Mouse (Mus musculus) CH12.LX (cell line): ENCODE data around the gene Asap3. TPM values are rescaled to one million over a fixed set of nuclear protein-coding genes. Genes with fewer than 3 reads are reported as not detected.

ENCODE experiments used
- DNase-seq: peaks from one replicate; pipeline ENCODE4 v3.0.0-alpha.2; 2013; ENCODE audit errors: extremely low read depth
- H3K27ac ChIP-seq: 2 replicates; pipeline ENCODE4 v1.5.1; 2012; ENCODE audit warnings: low read depth, mild to moderate bottlenecking, control low read depth, moderate library complexity; ENCODE audit not compliant: insufficient read depth
- H3K27me3 ChIP-seq: replicated peaks from 2 replicates; pipeline ENCODE3; 2012; ENCODE audit warnings: inconsistent platforms
- H3K36me3 ChIP-seq, 2 experiments: replicated peaks in 1 of 2; 2 replicates each; pipeline versions ENCODE3 to v1.6.1; 2012; ENCODE audit warnings: inconsistent platforms in 1 of 2, low read length in 1 of 2, mild to moderate bottlenecking in 1 of 2, mixed read lengths in 1 of 2, moderate library complexity in 1 of 2; ENCODE audit not compliant: control insufficient read depth in 1 of 2, insufficient read depth in 1 of 2
- H3K4me1 ChIP-seq, 2 experiments: 2 replicates each; pipeline ENCODE4 v1.6.1; 2012; ENCODE audit warnings: inconsistent platforms in 1 of 2, moderate library complexity in 1 of 2; ENCODE audit not compliant: insufficient read depth in 2 of 2, control insufficient read depth in 1 of 2
- H3K4me2 ChIP-seq: 2 replicates; pipeline ENCODE4 v1.6.1; 2012; ENCODE audit warnings: low read depth, mild to moderate bottlenecking, control low read depth; ENCODE audit not compliant: poor library complexity, insufficient read depth, severe bottlenecking
- H3K4me3 ChIP-seq, 3 experiments: fragments of 150-350 bp in 1 of 3; sonication (generic) in 1 of 3; replicated peaks in 1 of 3; 2 replicates each; pipeline versions ENCODE3 to v1.5.1; 2011 to 2012; ENCODE audit warnings: low read depth in 2 of 3, low read length in 2 of 3, mild to moderate bottlenecking in 2 of 3, moderate library complexity in 2 of 3, control low read depth in 1 of 3, improper control_type of control experiment in 1 of 3, inconsistent platforms in 1 of 3, mixed read lengths in 1 of 3; ENCODE audit not compliant: poor library complexity in 1 of 3
- H3K79me2 ChIP-seq: replicated peaks from 2 replicates; pipeline ENCODE4 v1.6.1; 2012; ENCODE audit warnings: mild to moderate bottlenecking, moderate library complexity; ENCODE audit not compliant: control insufficient read depth, poor library complexity, insufficient read depth, severe bottlenecking; ENCODE audit errors: extremely low read depth
- H3K9ac ChIP-seq: 2 replicates; pipeline ENCODE4 v1.6.1; 2012; ENCODE audit warnings: low read depth, mild to moderate bottlenecking, control low read depth, moderate library complexity; ENCODE audit not compliant: insufficient read depth
- H3K9me3 ChIP-seq: replicated peaks from 2 replicates; pipeline ENCODE3; 2012; ENCODE audit warnings: low read length, inconsistent platforms, mixed read lengths
- BHLHE40 ChIP-seq: IDR thresholded peaks from 2 replicates; pipeline ENCODE4 v1.6.1; 2011; ENCODE audit warnings: mild to moderate bottlenecking, low read depth, low read length, improper control_type of control experiment
- E2F4 ChIP-seq: IDR thresholded peaks from 2 replicates; pipeline ENCODE4 v1.6.1; 2011; ENCODE audit warnings: low read depth, low read length, improper control_type of control experiment; ENCODE audit not compliant: insufficient replicate concordance
- ELF1 ChIP-seq: IDR thresholded peaks from 2 replicates; pipeline ENCODE4 v1.6.1; 2014; ENCODE audit warnings: low read depth, mild to moderate bottlenecking, inconsistent platforms, low read length, improper control_type of control experiment
- ETS1 ChIP-seq: conservative IDR thresholded peaks from 2 replicates; pipeline ENCODE4 v1.6.1; 2012; ENCODE audit warnings: low read depth, mild to moderate bottlenecking, inconsistent platforms, low read length, improper control_type of control experiment, moderate library complexity
- IRF4 ChIP-seq: IDR thresholded peaks from 2 replicates; pipeline ENCODE4 v1.6.1; 2014; ENCODE audit warnings: low read depth, mild to moderate bottlenecking, inconsistent platforms, low read length, improper control_type of control experiment
- JUND ChIP-seq: conservative IDR thresholded peaks from 2 replicates; pipeline ENCODE4 v1.6.1; 2011; ENCODE audit warnings: low read depth, low read length, improper control_type of control experiment
- MAX ChIP-seq: IDR thresholded peaks from 2 replicates; pipeline ENCODE4 v1.6.1; 2011; ENCODE audit warnings: low read length, improper control_type of control experiment
- MAZ ChIP-seq: IDR thresholded peaks from 2 replicates; pipeline ENCODE4 v1.6.1; 2012; ENCODE audit warnings: low read depth, mild to moderate bottlenecking, inconsistent platforms, low read length, improper control_type of control experiment, moderate library complexity
- MEF2A ChIP-seq: IDR thresholded peaks from 2 replicates; pipeline ENCODE4 v1.6.1; 2014; ENCODE audit warnings: low read depth, mild to moderate bottlenecking, inconsistent platforms, low read length, improper control_type of control experiment, borderline replicate concordance
- MXI1 ChIP-seq: IDR thresholded peaks from 2 replicates; pipeline ENCODE4 v1.6.1; 2011; ENCODE audit warnings: mild to moderate bottlenecking, low read depth, low read length, improper control_type of control experiment
- MYC ChIP-seq: IDR thresholded peaks from 2 replicates; pipeline ENCODE4 v1.6.1; 2011; ENCODE audit warnings: low read depth, mild to moderate bottlenecking, improper control_type of control experiment, low read length
- NELFE ChIP-seq: IDR thresholded peaks from 2 replicates; pipeline ENCODE4 v1.6.1; 2011; ENCODE audit warnings: low read depth, low read length, improper control_type of control experiment
- NRF1 ChIP-seq: IDR thresholded peaks from 2 replicates; pipeline ENCODE4 v1.6.1; 2014; ENCODE audit warnings: low read depth, mild to moderate bottlenecking, inconsistent platforms, low read length, improper control_type of control experiment, moderate library complexity
- PAX5 ChIP-seq: IDR thresholded peaks from 2 replicates; pipeline ENCODE4 v1.6.1; 2012; ENCODE audit warnings: low read length, inconsistent platforms, mixed read lengths
- POLR2A ChIP-seq: IDR thresholded peaks from 2 replicates; pipeline ENCODE4 v1.6.1; 2011; ENCODE audit warnings: low read depth, mild to moderate bottlenecking, improper control_type of control experiment, low read length
- POLR2AphosphoS2 ChIP-seq: IDR thresholded peaks from 2 replicates; pipeline ENCODE4 v1.6.1; 2011; ENCODE audit warnings: low read depth, low read length, improper control_type of control experiment
- RAD21 ChIP-seq: IDR thresholded peaks from 2 replicates; pipeline ENCODE4 v1.6.1; 2011; ENCODE audit warnings: low read depth, mild to moderate bottlenecking, low read length, improper control_type of control experiment, moderate library complexity
- SIN3A ChIP-seq: IDR thresholded peaks from 2 replicates; pipeline ENCODE4 v1.6.1; 2012; ENCODE audit warnings: low read length, improper control_type of control experiment, inconsistent platforms
- TCF12 ChIP-seq: IDR thresholded peaks from 2 replicates; pipeline ENCODE4 v1.6.1; 2014; ENCODE audit warnings: low read depth, mild to moderate bottlenecking, inconsistent platforms, low read length, improper control_type of control experiment
- USF1 ChIP-seq: IDR thresholded peaks from 2 replicates; pipeline ENCODE4 v1.6.1; 2014; ENCODE audit warnings: low read depth, mild to moderate bottlenecking, inconsistent platforms, low read length, improper control_type of control experiment
- USF2 ChIP-seq: conservative IDR thresholded peaks from 2 replicates; pipeline ENCODE4 v1.6.1; 2011; ENCODE audit warnings: low read depth, low read length, improper control_type of control experiment
- ZC3H11A ChIP-seq: IDR thresholded peaks from 2 replicates; pipeline ENCODE4 v1.6.1; 2012; ENCODE audit warnings: low read depth, mild to moderate bottlenecking, inconsistent platforms, low read length, improper control_type of control experiment
- ZKSCAN1 ChIP-seq: IDR thresholded peaks from 2 replicates; pipeline ENCODE4 v1.6.1; 2012; ENCODE audit warnings: low read depth, inconsistent platforms, low read length, improper control_type of control experiment, borderline replicate concordance
- ZMIZ1 ChIP-seq: IDR thresholded peaks from 2 replicates; pipeline ENCODE4 v1.6.1; 2012; ENCODE audit warnings: low read depth, mild to moderate bottlenecking, inconsistent platforms, low read length, improper control_type of control experiment
- ZNF384 ChIP-seq: IDR thresholded peaks from 2 replicates; pipeline ENCODE4 v1.6.1; 2012; ENCODE audit warnings: low read depth, low read length, improper control_type of control experiment, inconsistent platforms
- dilution Hi-C: fragments of 300-500 bp; cut with MboI; formaldehyde crosslinking; loops from 2 replicates; pipeline ENCODE4 v1.14.3; 2020; ENCODE audit warnings: low sequenced_read_pairs; ENCODE audit not compliant: extremely low pct_unique_long_range_greater_than_20kb, extremely low pct_ligation_motif_present
- in situ Hi-C: fragments of 300-500 bp; cut with MboI; formaldehyde crosslinking; loops from 3 replicates; pipeline ENCODE4 v1.14.3; 2019; ENCODE audit warnings: low sequenced_read_pairs, low pct_ligation_motif_present, low pct_unique_long_range_greater_than_20kb, mixed read lengths
- polyA plus RNA-seq: library from polyadenylated mRNA; unstranded; fragments of >175 nt; gene quantifications from 2 replicates; pipeline ENCODE4 v1.2.1, GENCODE M21; 2012; ENCODE audit warnings: low read depth; ENCODE audit not compliant: insufficient read length
- total RNA-seq, 2 experiments: library from RNA; depleted of rRNA; stranded (reverse); fragments of 300-350 nt in 1 of 2; fragments of >200 nt in 1 of 2; gene quantifications; 2 replicates each; pipeline ENCODE4 v1.2.3; 2012 to 2014

Gene Asap3
- total and polyA plus RNA-seq, 3 experiments: 0.07 to 0.08 TPM; not detected in 1

GRCm38 (mm10) chr4:136282621-136283480, 76.7 kb downstream of the Asap3 start:
- Histone ChIP-seq H3K9me3 (no peaks in the 10 kb centered on the region), H3K27me3 (peaks cover 23% of the 10 kb centered on the region), H3K4me2 (no peak overlapping the region), H3K79me2 (no peaks in the 10 kb centered on the region), H3K9ac (no peak overlapping the region), H3K36me3 (peaks cover 0 to 5% of the 10 kb centered on the region in 2 experiments), H3K4me3 (no peak overlapping the region), H3K27ac (no peak overlapping the region), H3K4me1 (peaks cover 0 to 18% of the 10 kb centered on the region in 2 experiments; a peak in 2 of 4 replicates)
- DNase-seq: no peak
- dilution Hi-C loops: no loop called here
- in situ Hi-C loops: no loop called here
- TF ChIP-seq MXI1 (no peak), JUND (no peak), USF2 (no peak), MAX (no peak), NELFE (no peak), MEF2A (no peak), RAD21 (no peak), ZNF384 (no peak), E2F4 (no peak), POLR2A (no peak)

- in situ Hi-C loops: no loop called here
Observed at GRCm38 (mm10) chr4:136283783-136284182, 77.6 kb downstream of the Asap3 start.

More at GRCm38 (mm10) chr4:136283783-136284182, 77.6 kb downstream of the Asap3 start:
- Histone ChIP-seq H3K27me3 (peaks cover 19% of the 10 kb centered on the region), H3K79me2 (no peaks in the 10 kb centered on the region), H3K9me3 (peaks cover 5% of the 10 kb centered on the region), H3K4me3 (no peak overlapping the region), H3K27ac (no peak overlapping the region), H3K36me3 (peaks cover 3 to 14% of the 10 kb centered on the region in 2 experiments), H3K9ac (no peak overlapping the region), H3K4me1 (peaks cover 0 to 18% of the 10 kb centered on the region in 2 experiments; a peak in 2 of 4 replicates), H3K4me2 (no peak overlapping the region)
- DNase-seq: no peak
- no peak for TF ChIP-seq TCF12
- no peak for TF ChIP-seq POLR2A
- no peak for TF ChIP-seq ETS1
- TF ChIP-seq ELF1: no peak
- no peak for TF ChIP-seq ZKSCAN1
- TF ChIP-seq USF1: no peak
- no peak for TF ChIP-seq BHLHE40
- TF ChIP-seq NRF1: no peak
- no peak for TF ChIP-seq ZNF384
- no peak for TF ChIP-seq MEF2A
- TF ChIP-seq MAZ: no peak
- TF ChIP-seq ZMIZ1: no peak
- no peak for TF ChIP-seq SIN3A
- TF ChIP-seq POLR2AphosphoS2: no peak
- no peak for TF ChIP-seq MYC
- no peak for TF ChIP-seq ZC3H11A
- TF ChIP-seq USF2: no peak
- no peak for TF ChIP-seq PAX5
- no peak for TF ChIP-seq E2F4
- no peak for TF ChIP-seq IRF4
- dilution Hi-C loops: no loop called here
